Comparison of ENCODE assay signal across 17 mouse cellular contexts in the genomic region with DNA sequence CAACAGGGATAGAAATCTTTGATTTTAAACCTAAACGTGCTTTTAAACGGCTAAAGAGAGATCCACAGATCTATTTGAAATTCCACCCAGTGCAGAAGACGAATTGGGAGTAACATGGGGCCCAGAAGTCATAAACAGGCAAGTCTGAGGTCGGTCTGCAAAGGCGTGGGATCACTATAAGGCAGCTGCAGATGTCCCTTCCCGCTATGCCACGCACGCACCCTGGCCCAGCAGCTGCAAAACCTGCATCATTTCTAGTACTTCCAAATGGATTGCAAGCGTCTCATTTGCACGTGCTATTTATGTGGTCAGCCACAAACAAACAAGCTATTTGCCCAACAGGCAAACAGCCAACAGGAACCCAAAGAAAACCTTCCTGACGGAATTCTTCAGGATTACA. TPM values are rescaled to one million over a fixed set of nuclear protein-coding genes. Genes with fewer than 3 reads are reported as not detected.
DNase-seq lines count a peak whose midpoint lies in the region; ATAC-seq and TF ChIP-seq lines count a peak whose summit lies in the region.
"Had no signal": no experiment of that assay in that cellular context is flagged by ENCODE, and none has a peak within 500 bp of the region (broad histone marks: within the 10 kb centered on the region; RNA-seq: fewer than 3 reads in every experiment).

No protein-coding gene starts in this region.

- no peak overlapping the region for H3K27ac ChIP-seq in forebrain, embryonic 11.5 days (ENCODE audit: low read depth, low read length)
- H3K27ac ChIP-seq in forebrain, embryonic 14.5 days (ENCODE audit: low read depth, low read length): no peak overlapping the region
- H3K27ac ChIP-seq in heart, embryonic 14.5 days (replicated peaks in 1 of 2; ENCODE audit: control insufficient read depth in 1 of 2, insufficient read depth in 1 of 2, low read depth in 2 of 2, low read length in 2 of 2): peak overlapping the region; percentile 81 to 83
- H3K27ac ChIP-seq in kidney, adult 2 months (ENCODE audit: insufficient read depth, low read depth, low read length): peak overlapping the region; percentile 13; the same call in 1 of the 2 replicates
- 0 out of 2 replicates have a peak overlapping the region, but pooled peaks have one; percentile 26 for H3K27ac ChIP-seq in midbrain, embryonic 14.5 days (replicated peaks; ENCODE audit: low read depth, low read length)
- H3K27ac ChIP-seq in midbrain, embryonic 10.5 days (replicated peaks): no peak overlapping the region
- H3K27ac ChIP-seq: forebrain, embryonic 10.5 days; intestine, embryonic 15.5 days; limb, embryonic 13.5 days; liver, embryonic 15.5 days had no signal

- H3K4me1 ChIP-seq in forebrain, embryonic 11.5 days (replicated peaks; ENCODE audit: control insufficient read depth, insufficient read depth, low read length): no peaks in the 10 kb centered on the region
- H3K4me1 ChIP-seq in forebrain, embryonic 14.5 days (ENCODE audit: control insufficient read depth, insufficient read depth, low read length): peaks cover 6% of the 10 kb centered on the region; the same call in 1 of the 2 replicates
- peaks cover 33 to 46% of the 10 kb centered on the region in 2 experiments for H3K4me1 ChIP-seq in heart, embryonic 14.5 days (ENCODE audit: control insufficient read depth in 2 of 2, insufficient read depth in 2 of 2, low read length in 2 of 2)
- 0 out of 2 replicates have a peak, but pooled peaks cover 3% of the 10 kb centered on the region for H3K4me1 ChIP-seq in kidney, adult 2 months (ENCODE audit: control insufficient read depth, insufficient read depth, low read length)
- H3K4me1 ChIP-seq in midbrain, embryonic 14.5 days (ENCODE audit: control insufficient read depth, insufficient read depth, low read length): peaks cover 13% of the 10 kb centered on the region
- peaks cover 23% of the 10 kb centered on the region for H3K4me1 ChIP-seq in midbrain, embryonic 10.5 days

- H3K9ac ChIP-seq in forebrain, embryonic 11.5 days (ENCODE audit: low read length): no peak overlapping the region
- H3K9ac ChIP-seq in forebrain, embryonic 14.5 days (ENCODE audit: low read length): no peak overlapping the region
- no peak overlapping the region for H3K9ac ChIP-seq in heart, embryonic 14.5 days (ENCODE audit: low read length)
- no peak overlapping the region for H3K9ac ChIP-seq in midbrain, embryonic 14.5 days (replicated peaks; ENCODE audit: low read length)
- H3K9ac ChIP-seq: intestine, embryonic 15.5 days; limb, embryonic 13.5 days; liver, embryonic 15.5 days; midbrain, embryonic 12.5 days had no signal

- WGBS in forebrain, embryonic 11.5 days: 92% methylated on average over 11 of the region's 11 CpGs
- 75% methylated on average over 11 of the region's 11 CpGs for WGBS in forebrain, embryonic 14.5 days
- 77% methylated on average over 11 of the region's 11 CpGs for WGBS in heart, embryonic 14.5 days
- WGBS in kidney, adult 2 months: 67% methylated on average over 11 of the region's 11 CpGs
- WGBS in midbrain, embryonic 14.5 days: 90% methylated on average over 11 of the region's 11 CpGs
- 91% methylated on average over 11 of the region's 11 CpGs for WGBS in midbrain, embryonic 10.5 days

- no peaks in the 10 kb centered on the region for H3K27me3 ChIP-seq in forebrain, embryonic 11.5 days (ENCODE audit: control insufficient read depth, insufficient read depth, low read length)
- H3K27me3 ChIP-seq in forebrain, embryonic 14.5 days (replicated peaks; ENCODE audit: control insufficient read depth, insufficient read depth, low read length): no peaks in the 10 kb centered on the region
- H3K27me3 ChIP-seq in heart, embryonic 14.5 days (ENCODE audit: control insufficient read depth, insufficient read depth, low read length): no peaks in the 10 kb centered on the region
- no peaks in the 10 kb centered on the region for H3K27me3 ChIP-seq in kidney, adult 2 months (replicated peaks; ENCODE audit: control insufficient read depth, insufficient read depth, low read length)
- H3K27me3 ChIP-seq in midbrain, embryonic 14.5 days (ENCODE audit: control insufficient read depth, insufficient read depth, low read length): no peaks in the 10 kb centered on the region
- H3K27me3 ChIP-seq in midbrain, embryonic 10.5 days (ENCODE audit: low read depth, poor library complexity, severe bottlenecking): no peaks in the 10 kb centered on the region
- H3K27me3 ChIP-seq: intestine, embryonic 15.5 days; limb, embryonic 13.5 days; liver, embryonic 15.5 days; midbrain, embryonic 12.5 days had no signal

- H3K4me2 ChIP-seq in forebrain, embryonic 11.5 days (ENCODE audit: low read depth, low read length, severe bottlenecking): no peak overlapping the region
- H3K4me2 ChIP-seq in forebrain, embryonic 14.5 days (ENCODE audit: low read length): no peak overlapping the region
- peak overlapping the region; percentile 8; the same call in 1 of the 2 replicates for H3K4me2 ChIP-seq in heart, embryonic 14.5 days (ENCODE audit: low read length)
- no peak overlapping the region for H3K4me2 ChIP-seq in midbrain, embryonic 14.5 days (ENCODE audit: low read length)
- H3K4me2 ChIP-seq: intestine, embryonic 15.5 days; limb, embryonic 13.5 days; liver, embryonic 15.5 days; midbrain, embryonic 12.5 days had no signal

- no peaks in the 10 kb centered on the region for H3K9me3 ChIP-seq in forebrain, embryonic 11.5 days (ENCODE audit: control insufficient read depth, low read length)
- H3K9me3 ChIP-seq in forebrain, embryonic 14.5 days (replicated peaks; ENCODE audit: control insufficient read depth, low read length): no peaks in the 10 kb centered on the region
- no peaks in the 10 kb centered on the region for H3K9me3 ChIP-seq in heart, embryonic 14.5 days (ENCODE audit: control insufficient read depth, low read length)
- no peaks in the 10 kb centered on the region for H3K9me3 ChIP-seq in midbrain, embryonic 14.5 days (ENCODE audit: control insufficient read depth, low read length)
- H3K9me3 ChIP-seq in midbrain, embryonic 10.5 days (replicated peaks): no peaks in the 10 kb centered on the region
- H3K9me3 ChIP-seq: forebrain, embryonic 10.5 days; intestine, embryonic 15.5 days; limb, embryonic 13.5 days; liver, embryonic 15.5 days; midbrain, embryonic 12.5 days had no signal

- TF ChIP-seq CTCF in kidney, adult 2 months (conservative IDR thresholded peaks at IDR 0.05; ENCODE audit: insufficient read depth, insufficient read length, low read depth, low read length): no peak

- TF ChIP-seq POLR2A in kidney, adult 2 months (IDR thresholded peaks at IDR 0.05; ENCODE audit: low read depth, low read length): no peak

- peak; percentile 37 for DNase-seq in forebrain, embryonic 11.5 days (ENCODE audit: low spot score)
- no peak for DNase-seq in forebrain, embryonic 14.5 days (ENCODE audit: low spot score)
- no peak for DNase-seq in heart, postnatal 4 days
- DNase-seq in kidney, adult 2 months: no peak
- no peak for DNase-seq in kidney, postnatal 4 days
- DNase-seq in midbrain, embryonic 14.5 days: no peak
- DNase-seq in midbrain, embryonic 10.5 days (ENCODE audit: low spot score): no peak
- DNase-seq: cerebellum, adult 8-10 months; gastrocnemius, postnatal 10 days; spleen, adult 18-20 months; thymus, postnatal 36 days had no signal

- no peak for ATAC-seq in forebrain, embryonic 11.5 days (replicated peaks; ENCODE audit: low FRiP score)
- no peak for ATAC-seq in forebrain, embryonic 14.5 days
- ATAC-seq in heart, embryonic 14.5 days (ENCODE audit: insufficient number of reproducible peaks, insufficient read depth, low FRiP score, low read depth): no peak
- no peak for ATAC-seq in midbrain, embryonic 14.5 days (ENCODE audit: low FRiP score, low TSS enrichment)
- ATAC-seq: intestine, embryonic 15.5 days had no signal

- H3K4me3 ChIP-seq in forebrain, embryonic 11.5 days (ENCODE audit: low read depth, low read length): no peak overlapping the region
- H3K4me3 ChIP-seq in forebrain, embryonic 14.5 days (ENCODE audit: low read depth, low read length): no peak overlapping the region
- no peak overlapping the region for H3K4me3 ChIP-seq in heart, embryonic 14.5 days (ENCODE audit: control insufficient read depth in 1 of 2, insufficient read depth in 1 of 2, low read depth in 1 of 2, low read length in 2 of 2)
- H3K4me3 ChIP-seq in kidney, adult 2 months (ENCODE audit: insufficient read depth, low read depth, low read length): no peak overlapping the region
- no peak overlapping the region for H3K4me3 ChIP-seq in midbrain, embryonic 14.5 days (replicated peaks; ENCODE audit: low read depth, low read length)
- no peak overlapping the region for H3K4me3 ChIP-seq in midbrain, embryonic 10.5 days
- H3K4me3 ChIP-seq: forebrain, embryonic 10.5 days; intestine, embryonic 15.5 days; limb, embryonic 13.5 days; liver, embryonic 15.5 days; midbrain, embryonic 12.5 days had no signal

- H3K36me3 ChIP-seq in forebrain, embryonic 11.5 days (ENCODE audit: control insufficient read depth, insufficient read depth, low read length): no peaks in the 10 kb centered on the region
- no peaks in the 10 kb centered on the region for H3K36me3 ChIP-seq in forebrain, embryonic 14.5 days (ENCODE audit: control insufficient read depth, insufficient read depth, low read length)
- 0 out of 2 replicates have a peak, but pooled peaks cover 7% of the 10 kb centered on the region for H3K36me3 ChIP-seq in heart, embryonic 14.5 days (ENCODE audit: control insufficient read depth, insufficient read depth, low read length)
- no peaks in the 10 kb centered on the region for H3K36me3 ChIP-seq in kidney, adult 2 months (ENCODE audit: control insufficient read depth, insufficient read depth, low read length)
- H3K36me3 ChIP-seq in midbrain, embryonic 14.5 days (ENCODE audit: control insufficient read depth, insufficient read depth, low read length): no peaks in the 10 kb centered on the region
- H3K36me3 ChIP-seq in midbrain, embryonic 10.5 days: peaks cover 4% of the 10 kb centered on the region; the same call in 1 of the 2 replicates
- H3K36me3 ChIP-seq: forebrain, embryonic 10.5 days; intestine, embryonic 15.5 days; limb, embryonic 13.5 days; liver, embryonic 15.5 days; midbrain, embryonic 12.5 days had no signal

RNA-seq across cellular contexts. Expression of gene Kif13a, which starts 56.9 kb away (rescaled TPM):
- 21.6 and 23.1 TPM in 2 replicates for polyA plus RNA-seq in forebrain, embryonic 11.5 days (2014; fragmentation: Nextera tagmentation; extraction: Ambion mirVana)
- polyA plus RNA-seq in forebrain, embryonic 14.5 days (2014; fragmentation: Nextera tagmentation; extraction: Ambion mirVana): 7.1 and 7.5 TPM in 2 replicates
- polyA plus RNA-seq in heart, embryonic 14.5 days (2014; fragmentation: Nextera tagmentation; extraction: Ambion mirVana): 47.8 and 55.2 TPM in 2 replicates
- 100 to 1,000 TPM; 110 to 116 TPM for total RNA-seq in heart, postnatal 4 days (2021)
- 16.4 and 17.4 TPM in 2 replicates for polyA plus RNA-seq in kidney, adult 2 months (2012; rRNA removed)
- 10.2 and 14.2 TPM in 2 replicates for polyA plus RNA-seq in midbrain, embryonic 14.5 days (2014; fragmentation: Nextera tagmentation; extraction: Ambion mirVana)
- polyA plus RNA-seq in midbrain, embryonic 10.5 days (2016; fragmentation: Nextera tagmentation; extraction: Ambion mirVana): 9.1 and 11.4 TPM in 2 replicates

Comparison
In these comparisons a context has a peak if more than half of its experiments do, and no peak if none do; other contexts are left out.
1. H3K27ac ChIP-seq: peak in heart, embryonic 14.5 days (2 of 2), kidney, adult 2 months (single experiment) and midbrain, embryonic 14.5 days (single experiment); none in forebrain, embryonic 11.5 days (single experiment), forebrain, embryonic 14.5 days (single experiment) and midbrain, embryonic 10.5 days (single experiment).